Mouse (Mus musculus) kidney, adult 8-10 months (tissue): ENCODE measurements at regions not wholly inside any gene's neighbourhood (a gene's known extent, or its start where the extent isn't known, plus 50 kb on each side); places are given as distances from the start of the nearest gene placed in this dataset.
A peak's percentile ranks its signal among the peaks of the same experiment; 100 is the strongest.

Experiments used
- DNase-seq, 2 experiments: peaks; one replicate each; pipeline ENCODE4 v3.0.0; 2022

DNA sequence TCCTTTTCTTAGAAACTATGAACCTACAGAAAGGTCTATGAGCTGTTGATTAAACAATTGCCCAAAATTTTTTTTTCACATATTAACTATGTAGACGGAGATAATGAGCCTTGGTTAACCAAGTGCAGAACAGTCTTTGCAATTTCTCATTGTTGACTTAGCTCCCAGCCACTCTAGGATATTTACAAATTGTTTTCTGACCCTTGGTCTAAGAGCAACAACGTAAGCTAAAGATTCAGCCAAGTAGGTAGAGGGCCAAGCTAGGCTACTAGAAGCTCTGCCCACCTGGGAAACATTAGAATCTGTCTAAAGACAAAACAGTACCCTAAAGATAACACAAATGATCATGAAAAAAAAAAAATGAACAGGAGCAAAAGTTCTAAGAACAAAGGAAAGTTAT lies 67.5 kb upstream of the Map9 start:
- peak in 1 of 2 experiments; percentile 31 for DNase-seq

DNA sequence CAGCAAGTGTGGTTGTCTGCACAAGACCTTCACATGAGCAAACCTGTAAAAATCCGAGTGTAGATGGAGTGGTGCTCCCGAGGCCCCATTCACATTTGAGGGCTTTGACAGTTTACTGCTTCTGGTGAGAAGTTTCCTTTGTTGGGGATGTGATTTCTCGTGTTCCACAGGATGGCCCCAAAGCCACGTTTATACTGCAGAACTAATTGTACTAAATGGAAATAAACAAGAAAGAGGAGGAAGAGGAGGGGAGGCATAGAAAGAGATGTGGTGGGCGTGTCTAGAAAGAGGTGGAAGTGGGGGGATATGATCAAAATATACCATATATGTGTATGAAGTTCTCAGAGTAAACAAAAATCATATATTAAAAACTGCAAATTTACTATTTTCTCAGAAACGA lies 68.8 kb upstream of the Map9 start:
- no peak for DNase-seq

DNA sequence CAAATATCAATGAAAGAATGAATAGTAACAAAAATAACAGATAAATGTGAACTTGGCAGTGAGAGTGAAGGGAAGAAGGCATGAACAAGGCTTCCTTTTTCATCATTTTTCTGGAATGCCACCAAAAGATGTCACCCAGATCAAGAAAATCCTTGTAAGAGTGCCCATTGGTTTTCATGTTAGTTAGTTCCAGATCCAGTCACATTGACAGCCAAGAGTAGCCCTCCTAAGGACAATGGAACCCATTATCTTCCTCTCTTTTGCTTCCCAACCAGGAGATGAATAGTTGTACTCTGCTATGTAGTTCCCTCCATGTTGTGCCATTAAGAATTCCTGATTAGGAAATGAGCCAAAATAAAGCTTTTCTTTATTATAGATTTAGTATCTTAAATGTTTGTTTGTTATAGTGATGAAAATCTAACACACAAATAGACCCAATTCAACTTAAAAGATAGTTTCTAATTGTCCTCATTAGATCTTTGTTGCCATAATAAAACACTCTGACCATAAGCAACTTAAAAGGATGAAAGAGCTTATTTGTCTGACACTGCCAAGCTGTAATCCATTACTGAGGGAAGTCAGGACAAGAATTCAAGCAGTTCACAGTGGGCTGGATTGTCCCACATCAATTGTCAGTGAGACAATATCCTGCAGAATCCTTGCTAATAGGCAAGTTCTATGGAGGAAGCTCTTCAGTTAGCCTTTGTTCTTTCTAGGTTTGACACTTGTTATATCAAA lies 80.7 kb upstream of the Map9 start:
- no peak for DNase-seq

DNA sequence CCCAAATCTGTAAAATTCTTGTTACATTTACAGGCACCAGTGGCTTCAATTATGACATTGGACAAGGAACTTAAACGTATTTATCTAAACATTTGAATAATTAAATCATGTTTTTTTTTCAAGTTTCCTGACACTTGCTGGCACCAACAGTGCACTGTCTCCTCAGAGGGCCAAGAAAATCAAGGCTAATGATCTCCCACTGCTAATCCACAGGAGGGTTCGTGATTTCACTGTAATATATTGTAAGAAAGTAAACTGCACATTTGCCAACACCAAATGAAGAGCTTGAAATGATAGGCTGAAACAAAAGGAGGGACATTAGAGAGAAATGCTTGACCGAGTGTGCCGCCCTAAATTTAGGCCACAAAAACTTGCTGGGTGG lies 82.0 kb upstream of the Map9 start:
- DNase-seq: no peak

DNA sequence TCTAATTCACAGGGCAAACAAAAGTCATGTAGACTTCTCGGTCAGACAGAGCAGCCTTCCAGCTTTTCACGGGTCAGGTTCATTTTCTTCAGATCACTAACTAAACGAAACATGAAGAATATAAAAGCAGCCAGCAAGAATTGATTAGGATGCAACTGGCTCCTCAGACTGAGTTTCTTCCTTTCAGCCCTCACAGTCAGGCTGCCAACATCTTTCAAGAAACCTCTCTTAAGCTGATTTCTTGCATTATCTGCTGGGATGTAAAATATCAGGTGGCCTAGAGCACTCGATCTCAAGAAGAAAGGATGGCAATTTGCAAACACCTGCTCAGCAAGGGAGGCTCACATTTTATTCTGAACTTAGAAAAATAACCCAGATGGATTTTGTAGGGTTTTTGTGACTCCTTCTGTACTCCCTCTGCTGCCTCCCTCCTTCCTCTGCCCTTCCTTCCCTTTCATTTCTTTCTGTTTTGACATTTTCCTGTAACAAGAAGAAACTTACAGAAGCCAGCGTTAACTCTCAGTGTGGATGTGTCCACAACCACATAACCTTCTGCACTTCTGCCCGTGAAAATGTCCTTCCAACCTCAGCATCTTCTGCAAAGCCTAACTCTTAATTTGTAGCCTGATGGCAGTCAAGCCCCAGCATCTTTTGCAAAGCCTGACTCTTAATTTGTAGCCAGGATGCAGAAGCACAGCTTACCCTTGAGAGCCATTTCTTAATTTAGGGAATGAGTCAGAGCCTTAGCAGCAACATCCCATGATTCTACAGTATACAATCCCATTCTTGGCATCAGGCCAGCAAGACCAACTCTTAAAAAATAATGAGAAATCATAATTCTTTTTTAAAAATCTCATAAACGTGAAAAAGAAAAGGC lies 82.7 kb upstream of the Map9 start:
- DNase-seq: peak in 1 of 2 experiments; percentile 24

DNA sequence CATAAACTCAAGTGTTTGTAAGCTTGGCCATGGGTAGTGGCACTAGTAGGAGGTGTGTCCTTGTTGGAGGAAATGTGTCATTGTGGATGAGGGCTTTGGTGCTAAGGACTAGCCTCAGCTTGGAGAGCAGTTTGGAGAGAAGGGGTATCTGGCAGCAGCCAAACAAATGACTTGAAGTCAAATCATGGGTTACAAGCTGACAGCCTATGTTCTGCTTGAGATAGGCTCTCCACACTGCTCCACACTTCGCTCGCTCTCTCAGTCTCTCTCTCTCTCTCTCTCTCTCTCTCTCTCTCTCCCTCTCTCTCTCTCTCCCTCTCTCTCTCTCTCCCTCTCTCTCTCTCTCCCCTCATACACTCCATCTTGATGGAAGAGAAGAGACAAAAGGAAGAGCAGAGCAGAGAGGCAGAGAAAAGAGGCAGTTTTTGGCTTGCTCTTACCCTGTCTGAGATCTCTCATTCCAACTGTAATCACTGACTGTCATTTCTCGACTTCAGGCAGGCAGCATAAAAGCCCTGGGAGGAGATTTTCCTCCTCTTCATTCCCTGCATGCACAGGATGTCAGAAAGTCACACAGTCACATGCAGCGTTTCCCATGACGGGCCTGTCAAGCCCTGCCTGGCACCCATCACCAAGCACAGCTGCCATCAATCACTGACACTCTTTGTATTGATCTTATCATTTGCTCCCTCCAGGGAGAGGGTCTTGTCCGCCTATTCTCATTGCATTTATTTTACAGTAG lies 83.5 kb upstream of the Map9 start:
- no peak for DNase-seq

DNA sequence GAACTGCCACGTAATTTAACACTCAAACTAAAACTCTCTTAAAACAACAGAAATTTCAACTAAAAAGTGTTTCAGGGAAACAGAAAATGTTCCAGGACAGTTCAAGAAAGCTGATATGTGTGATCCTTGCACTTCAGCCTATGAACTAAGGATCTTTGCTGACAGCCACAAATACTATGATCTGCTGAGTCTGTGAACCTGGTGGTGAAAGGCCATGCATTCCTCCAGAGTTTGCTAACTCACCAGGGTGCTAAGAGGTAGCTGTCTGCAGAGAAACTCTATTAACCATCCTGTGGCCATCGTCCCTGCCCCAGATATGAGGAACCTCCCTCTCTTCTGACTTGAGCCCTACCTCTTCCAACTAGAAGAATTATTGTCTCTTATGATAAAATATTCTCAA lies 84.3 kb upstream of the Map9 start:
- DNase-seq: peak; percentile 19 to 44

DNA sequence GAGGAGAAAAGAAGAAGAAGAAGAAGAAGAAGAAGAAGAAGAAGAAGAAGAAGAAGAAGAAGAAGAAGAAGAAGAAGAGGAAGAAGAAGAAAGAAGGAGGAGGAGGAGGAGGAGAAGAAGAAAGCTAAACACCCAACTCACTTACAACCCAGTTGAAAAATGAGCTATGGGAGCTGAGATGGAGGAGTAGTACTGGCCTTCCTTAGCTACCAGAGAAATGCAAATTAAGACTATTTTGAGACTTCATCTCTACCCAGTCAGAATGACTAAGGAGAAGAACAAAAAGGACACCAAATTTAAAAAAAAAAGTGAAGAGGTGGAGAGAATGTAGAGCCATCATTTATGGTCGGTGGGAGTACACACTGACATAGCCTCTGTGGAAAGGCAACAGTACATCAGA lies 85.9 kb upstream of the Map9 start:
- DNase-seq: no peak

DNA sequence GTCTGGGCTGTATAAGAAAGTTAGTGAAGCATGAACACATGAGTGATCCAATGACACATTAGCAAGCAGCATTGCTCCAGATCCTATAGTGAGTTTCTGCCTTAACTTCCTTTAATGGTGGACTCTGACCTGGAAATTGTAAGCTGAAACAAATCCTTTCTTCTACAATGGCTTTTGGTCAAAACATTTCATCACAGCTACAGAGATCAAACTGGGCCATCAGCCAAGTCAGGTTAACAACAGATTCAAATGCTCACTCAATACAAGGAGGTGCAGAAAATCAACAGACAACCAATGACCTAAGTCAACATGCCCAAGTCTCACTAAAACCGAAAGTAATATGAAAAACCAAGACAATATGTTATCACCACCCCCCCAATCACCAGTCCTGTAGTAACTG lies 91.9 kb upstream of the Map9 start:
- DNase-seq: no peak

DNA sequence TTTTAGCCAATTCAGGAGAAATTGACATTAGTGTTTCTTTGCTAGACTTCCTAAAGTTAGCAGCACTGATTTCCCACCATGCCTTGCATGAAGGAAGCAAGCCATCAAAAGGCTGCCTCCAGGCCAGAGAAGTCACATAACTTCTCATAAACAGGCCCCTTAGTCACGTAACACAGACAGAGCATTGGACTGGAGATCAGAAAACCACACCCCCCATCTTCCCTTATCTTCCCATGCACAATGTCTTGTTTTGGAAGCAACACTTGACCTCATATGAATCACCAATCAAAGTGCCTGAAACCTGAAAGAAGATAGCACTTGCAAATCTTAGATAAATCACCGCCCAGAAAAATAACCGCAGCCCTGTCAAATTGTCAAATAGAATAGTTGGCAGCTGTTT lies 95.9 kb upstream of the Map9 start:
- peak; percentile 6 to 37 for DNase-seq

DNA sequence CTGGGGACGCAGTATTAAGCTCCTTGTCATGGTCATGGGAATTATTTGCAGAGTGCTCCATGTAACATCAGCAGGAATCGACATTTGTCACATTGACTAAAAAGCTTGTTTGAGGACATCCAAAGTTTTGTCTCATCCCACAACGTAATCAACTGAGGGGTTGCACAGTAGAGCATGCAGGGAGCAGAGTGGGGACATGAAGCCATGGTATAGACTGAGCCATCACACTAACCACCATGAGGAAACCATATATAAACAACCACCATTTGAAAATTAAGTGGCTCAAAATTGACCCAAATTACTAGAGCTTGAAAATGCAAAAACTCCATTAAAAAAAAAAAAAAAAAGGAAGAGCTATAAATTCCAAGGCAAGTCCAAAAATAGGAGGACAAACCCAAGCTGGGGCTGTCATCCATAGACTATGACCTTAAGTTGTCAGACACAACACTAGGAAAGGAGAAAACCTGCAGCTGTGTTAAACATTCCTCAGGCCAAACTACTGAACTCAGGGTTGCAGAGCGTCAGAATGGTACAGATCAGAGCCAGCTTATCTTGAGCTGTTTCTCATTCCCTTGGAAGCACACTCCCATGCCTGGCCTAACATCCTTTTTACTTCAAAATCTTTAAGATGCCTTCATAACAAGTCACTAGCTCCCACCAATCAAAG lies 97.7 kb upstream of the Map9 start:
- peak in 1 of 2 experiments; percentile 33 for DNase-seq

DNA sequence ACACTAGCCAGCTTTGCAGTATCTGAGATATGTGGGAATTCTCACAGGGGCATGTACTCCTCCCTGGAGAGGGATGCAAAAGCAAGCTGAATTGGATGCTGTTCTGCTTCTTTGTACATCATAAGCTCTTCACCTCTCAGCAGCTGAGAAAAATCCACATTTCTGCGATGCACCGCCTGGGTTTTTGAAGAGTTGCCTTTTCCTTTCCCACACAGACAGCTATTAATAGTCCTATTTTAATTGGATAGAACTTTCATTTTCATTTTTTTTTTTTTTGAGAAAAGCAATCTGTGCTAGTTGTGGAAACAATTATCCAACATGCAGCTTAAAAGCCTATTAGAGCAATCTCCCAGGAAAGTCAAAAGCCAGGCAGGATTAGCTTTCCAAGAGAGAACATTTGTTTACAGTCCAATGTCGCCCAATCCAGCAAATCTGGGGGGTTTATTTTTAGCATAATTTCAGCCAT lies 105.2 kb upstream of the Gucy1a1 start:
- DNase-seq: peak in 1 of 2 experiments; percentile 19

DNA sequence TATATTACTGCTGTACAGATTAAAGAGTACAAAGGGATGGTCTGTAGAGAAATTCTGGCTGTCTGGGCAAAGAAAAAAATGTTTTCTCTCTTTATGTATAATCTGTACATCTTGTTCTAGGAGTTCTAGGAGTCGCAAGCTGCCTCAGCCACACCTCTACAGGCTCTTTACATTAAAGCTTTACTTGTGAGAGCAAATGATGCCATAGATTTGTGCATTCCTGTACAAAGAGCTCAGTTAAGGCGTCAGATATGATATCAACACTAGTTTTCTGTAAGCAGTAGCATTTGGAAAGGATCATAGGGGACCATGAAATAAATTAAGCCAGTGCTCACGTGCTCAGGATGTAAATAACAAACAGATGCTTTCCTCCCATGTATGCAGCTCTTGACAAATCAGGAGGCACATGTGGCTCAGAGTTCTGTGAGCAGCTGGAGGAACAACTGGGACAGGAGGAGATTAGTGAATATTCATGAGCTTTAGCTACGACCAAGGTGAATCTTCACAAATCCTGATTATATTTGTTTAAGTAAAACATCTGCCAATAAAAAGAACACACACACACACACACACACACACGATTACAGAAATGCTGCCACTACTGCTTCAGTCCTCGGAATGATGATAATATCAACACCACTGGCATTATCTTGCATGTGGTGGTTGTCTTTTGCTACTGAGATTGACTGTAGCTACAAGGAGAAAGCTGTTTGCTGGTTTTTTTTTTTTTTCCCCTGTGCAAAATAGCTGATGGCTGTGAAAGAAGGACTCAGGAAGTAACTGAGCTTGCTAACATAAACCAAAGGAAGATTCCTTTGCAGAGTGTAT lies 104.6 kb upstream of the Gucy1a1 start:
- DNase-seq: no peak

DNA sequence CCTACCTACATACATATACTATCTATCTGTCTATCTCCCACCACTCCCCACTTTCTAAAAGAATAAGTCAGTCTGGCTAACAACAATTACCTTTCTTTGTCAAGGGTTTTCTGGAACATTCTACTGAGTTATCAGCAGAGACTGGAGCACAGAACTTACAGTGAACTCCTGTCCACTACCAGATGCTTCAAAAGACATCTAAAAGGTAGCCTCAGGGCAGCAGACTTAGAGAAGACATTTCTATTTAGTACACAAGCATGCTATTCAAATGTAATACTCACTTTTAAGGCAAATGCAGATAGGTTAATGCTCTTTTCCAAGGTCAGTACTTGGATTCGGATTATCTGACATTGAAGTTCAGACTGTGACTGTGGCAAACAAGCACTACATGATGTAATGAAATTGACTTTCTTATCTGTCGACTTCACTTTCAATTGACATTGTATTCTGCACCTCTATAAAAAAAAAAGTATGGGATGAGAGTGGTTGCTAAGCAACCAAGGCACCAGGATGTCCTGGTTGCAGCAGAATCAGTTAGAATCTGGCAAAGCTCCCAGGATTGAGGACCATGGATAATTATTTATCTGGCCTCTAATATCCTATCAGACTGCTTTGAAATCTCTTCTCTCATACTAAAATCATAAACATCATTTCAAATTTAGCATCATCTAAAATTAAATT lies 90.9 kb upstream of the Gucy1a1 start:
- DNase-seq: no peak

DNA sequence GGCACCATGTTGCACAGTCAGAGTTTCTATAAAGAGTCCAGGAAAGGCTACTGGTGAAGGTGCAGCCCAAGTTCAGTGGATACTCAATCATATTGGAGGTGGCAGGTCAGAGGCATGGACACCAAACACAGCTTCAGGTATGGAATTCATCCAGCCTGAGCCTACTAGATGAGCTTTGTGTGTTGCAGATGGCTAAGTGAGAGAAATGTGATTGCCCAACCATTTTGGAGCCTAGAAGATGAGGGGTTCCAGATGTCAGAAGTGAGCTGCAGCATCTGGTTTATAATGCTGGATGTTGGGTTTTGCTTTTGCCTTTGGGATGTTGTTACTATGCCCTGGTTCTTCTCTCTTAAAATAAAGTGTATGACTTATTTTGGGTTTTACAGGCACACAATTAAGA lies 88.7 kb upstream of the Gucy1a1 start:
- no peak for DNase-seq

DNA sequence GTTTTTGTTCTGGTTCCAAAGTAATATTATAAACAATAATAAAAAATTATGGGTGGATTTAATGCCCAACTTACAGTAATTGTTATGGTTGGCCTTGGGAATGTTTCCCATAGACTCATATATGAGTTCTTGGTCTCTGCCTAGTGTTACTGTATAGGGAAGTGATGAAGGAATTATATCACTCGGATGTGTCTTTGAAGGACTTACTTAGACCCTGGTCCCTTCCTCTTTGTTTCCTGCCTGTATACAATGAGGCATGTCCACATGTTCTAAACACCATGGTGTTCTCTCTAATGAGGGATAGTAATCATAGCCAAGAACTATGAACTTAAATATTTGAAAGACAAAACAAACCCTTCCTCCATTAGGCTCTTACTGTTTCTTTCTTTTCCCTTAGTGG lies 77.8 kb upstream of the Gucy1a1 start:
- no peak for DNase-seq

DNA sequence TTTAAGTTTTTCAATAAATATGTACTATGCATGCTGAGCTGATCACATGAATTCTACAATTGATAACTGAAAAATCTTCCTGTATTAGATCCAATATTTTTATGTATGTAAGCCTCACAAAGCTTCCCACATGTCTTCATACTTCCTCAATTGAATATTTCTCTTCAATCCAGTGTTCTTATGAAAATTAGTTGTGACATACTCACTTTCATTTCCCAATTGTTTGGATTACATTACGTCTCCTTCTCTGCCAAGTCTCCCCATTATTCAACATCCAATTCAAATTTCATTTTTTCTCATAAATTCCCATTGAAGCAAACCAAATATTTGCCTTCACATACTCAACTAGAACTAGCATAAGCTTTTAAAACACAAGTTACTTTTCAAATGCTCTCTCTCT lies 76.3 kb upstream of the Gucy1a1 start:
- DNase-seq: no peak

DNA sequence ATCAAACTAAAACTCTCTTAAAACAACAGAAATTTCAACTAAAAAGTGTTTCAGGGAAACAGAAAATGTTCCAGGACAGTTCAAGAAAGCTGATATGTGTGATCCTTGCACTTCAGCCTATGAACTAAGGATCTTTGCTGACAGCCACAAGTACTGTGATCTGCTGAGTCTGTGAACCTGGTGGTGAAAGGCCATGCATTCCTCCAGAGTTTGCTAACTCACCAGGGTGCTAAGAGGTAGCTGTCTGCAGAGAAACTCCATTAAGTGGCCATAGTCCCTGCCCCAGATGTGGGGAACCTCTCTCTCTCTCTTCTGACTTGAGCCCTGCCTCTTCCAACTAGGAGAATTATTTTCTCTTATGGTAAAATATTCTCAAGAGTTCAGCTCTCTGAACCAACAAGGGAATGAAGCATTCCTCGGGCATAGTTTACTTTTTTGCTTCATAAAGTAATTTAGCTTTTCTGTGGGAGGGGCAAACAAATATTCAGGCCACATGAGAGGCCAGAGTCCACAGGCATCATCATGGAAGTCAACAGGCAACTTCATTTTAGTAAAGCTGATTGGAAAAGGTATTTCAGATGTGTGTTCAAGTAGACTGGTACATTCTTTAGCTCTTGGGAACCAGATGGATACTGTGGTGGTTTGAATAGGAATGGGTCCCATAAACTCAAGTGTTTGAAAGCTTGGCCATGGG lies 73.8 kb upstream of the Gucy1a1 start:
- DNase-seq: peak; percentile 33 to 36

DNA sequence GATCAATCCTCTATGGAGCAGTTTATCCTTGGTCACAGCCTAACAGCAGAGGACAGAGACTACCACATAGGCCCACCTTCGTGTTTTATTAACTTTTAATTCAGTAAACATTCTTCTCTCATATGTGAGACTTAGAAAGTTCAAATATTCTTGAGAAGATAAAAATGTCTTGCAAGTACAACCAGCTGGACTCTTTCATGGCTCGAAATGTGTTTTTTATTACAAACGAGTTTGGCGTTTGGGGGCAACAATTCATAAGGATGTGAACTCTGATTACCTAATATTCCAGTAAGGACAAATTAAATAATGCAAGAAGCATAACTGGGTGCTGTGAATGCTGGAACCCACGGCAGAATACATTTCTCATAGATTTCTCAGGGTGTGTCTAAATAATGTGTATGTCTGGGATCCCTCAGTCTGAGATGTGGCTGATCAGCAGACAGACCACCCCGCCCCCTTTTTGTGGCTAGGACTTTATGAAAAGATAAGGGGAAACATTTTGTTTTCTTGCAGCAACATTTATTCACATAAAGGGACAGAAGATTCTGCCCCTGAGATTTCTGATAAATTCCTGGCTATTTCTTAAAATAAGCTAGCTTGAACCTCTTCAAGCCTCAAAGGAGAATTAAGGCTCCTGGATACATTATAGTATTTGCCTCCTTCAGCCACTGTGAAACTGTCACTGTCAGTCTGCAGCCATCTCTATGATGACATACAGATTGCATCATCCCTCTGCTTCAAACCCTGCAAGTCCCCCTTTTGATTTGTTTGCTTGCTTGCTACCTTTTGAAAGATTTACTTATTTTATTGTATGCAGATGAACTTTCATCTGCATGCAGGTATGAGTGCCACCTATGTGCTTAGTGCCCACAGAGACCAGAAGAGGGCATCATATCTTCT lies 69.2 kb upstream of the Gucy1a1 start:
- DNase-seq: peak in 1 of 2 experiments; percentile 17

DNA sequence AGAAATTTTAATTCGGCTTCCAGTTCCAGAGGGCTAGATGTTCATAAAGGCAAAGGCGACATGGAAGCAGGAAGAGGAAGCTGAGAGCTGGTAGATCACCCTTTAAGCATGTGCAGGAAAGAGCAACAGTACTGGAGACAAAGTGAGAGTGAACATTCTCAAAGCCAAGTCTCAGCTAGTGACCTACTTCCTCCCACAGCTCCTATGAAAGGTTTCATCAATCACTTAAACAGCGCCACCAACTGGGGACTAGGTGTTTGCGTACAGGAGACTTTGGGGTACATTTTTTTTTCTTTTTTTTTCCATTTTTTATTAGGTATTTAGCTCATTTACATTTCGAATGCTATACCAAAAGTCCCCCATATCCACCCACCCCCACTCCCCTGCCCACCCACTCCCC lies 61.7 kb upstream of the Gucy1a1 start:
- no peak for DNase-seq
